Mouse (Mus musculus) lung, postnatal 4 days (tissue): ENCODE data around the gene Npepps.

Source experiments
- DNase-seq, 2 experiments: peaks; one replicate each; pipeline ENCODE4 v3.0.0; 2021

The Npepps gene

GRCm38 (mm10) chr11:97184875-97185274 is 95.6 kb downstream of the Npepps start:
- no peak for DNase-seq

GRCm38 (mm10) chr11:97182446-97182845 is 98.0 kb downstream of the Npepps start:
- DNase-seq, result no peak

GRCm38 (mm10) chr11:97181061-97181460 is 99.4 kb downstream of the Npepps start:
- DNase-seq, result no peak

DNA sequence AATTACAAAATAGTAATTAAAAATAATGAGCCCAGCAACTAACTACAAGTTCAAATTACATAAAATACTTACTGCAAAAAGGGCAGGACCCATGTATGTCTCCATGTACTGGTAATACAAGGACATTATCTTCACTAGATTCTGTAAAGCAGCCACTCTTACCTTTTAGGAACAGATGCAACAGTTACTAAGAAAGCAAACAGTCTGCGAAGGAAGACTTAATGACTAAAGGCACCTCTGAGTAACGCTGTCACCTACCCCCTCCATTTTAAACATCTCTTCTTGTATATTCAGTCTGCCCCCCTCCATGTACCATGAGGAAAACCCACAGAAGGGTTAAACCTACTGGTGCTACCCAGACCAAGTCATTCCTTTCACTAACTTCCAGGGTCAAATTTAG is 102.2 kb downstream of the Npepps start:
- DNase-seq, result no peak

- peak in 1 of 2 experiments; percentile 55 for DNase-seq
Measured at GRCm38 (mm10) chr11:97176851-97177250, 103.6 kb downstream of the Npepps start.

DNA sequence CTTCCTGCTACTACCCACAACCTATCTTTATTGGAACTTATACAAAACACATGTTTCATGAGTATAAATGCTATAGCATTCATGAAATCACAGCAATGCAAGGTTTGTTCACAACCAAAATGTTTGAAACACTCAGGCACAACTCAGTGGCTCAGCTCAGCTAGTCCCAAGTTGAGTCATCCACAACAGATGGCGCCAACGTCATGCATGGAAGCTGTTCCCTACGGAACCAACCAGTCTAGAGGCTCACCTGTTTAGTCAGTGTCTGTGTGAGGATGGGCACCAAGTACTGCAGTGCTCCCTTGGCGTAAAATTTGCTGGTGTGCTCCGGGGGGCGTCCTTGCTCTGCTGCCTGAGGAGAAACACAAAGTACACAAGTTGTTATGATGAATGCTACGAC is 104.9 kb downstream of the Npepps start:
- no peak for DNase-seq

DNA sequence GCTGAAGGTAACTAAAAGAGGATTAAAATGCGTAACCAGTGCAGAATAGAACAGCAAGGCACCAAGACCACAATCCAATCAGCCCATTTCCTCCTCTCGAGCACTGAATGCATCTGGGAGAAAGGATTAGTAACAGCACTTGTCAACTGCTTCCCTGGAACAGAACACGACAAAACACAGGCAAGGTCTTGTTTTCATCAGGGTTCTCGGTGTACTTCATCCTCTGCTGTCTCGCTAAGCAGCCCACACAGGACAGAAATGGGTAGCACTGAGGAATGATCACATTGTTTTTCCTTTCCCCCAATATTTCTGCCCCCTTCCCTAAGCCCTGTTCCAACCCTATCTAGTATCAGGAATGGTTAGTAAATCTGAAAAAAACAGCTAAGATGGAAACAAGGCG is 120.1 kb downstream of the Npepps start:
- DNase-seq, result no peak

DNA sequence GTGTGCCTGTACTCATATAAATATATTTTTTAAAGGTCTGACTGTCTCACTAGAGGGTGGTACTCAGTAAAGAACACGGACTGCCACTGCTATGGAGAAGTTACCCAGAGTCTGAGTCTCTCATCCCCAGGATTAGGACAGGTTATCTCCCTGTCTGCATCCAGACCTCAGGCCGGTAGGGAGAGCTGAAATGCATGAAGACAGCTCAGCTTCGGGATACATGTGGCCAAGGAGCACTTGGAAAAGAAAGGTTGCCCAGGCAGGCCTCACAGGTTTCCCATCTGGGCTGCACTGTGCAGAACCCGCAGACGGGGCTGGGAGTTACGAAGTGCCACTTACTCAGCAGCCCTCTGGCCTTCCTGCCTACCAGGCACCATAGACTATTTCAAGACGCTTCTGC is 123.4 kb downstream of the Npepps start:
- no peak for DNase-seq
